Mouse (Mus musculus): ENCODE measurements at regions not wholly inside any gene's neighbourhood (a gene's known extent, or its start where the extent isn't known, plus 50 kb on each side); places are given as distances from the start of the nearest gene placed in this dataset.

DNA sequence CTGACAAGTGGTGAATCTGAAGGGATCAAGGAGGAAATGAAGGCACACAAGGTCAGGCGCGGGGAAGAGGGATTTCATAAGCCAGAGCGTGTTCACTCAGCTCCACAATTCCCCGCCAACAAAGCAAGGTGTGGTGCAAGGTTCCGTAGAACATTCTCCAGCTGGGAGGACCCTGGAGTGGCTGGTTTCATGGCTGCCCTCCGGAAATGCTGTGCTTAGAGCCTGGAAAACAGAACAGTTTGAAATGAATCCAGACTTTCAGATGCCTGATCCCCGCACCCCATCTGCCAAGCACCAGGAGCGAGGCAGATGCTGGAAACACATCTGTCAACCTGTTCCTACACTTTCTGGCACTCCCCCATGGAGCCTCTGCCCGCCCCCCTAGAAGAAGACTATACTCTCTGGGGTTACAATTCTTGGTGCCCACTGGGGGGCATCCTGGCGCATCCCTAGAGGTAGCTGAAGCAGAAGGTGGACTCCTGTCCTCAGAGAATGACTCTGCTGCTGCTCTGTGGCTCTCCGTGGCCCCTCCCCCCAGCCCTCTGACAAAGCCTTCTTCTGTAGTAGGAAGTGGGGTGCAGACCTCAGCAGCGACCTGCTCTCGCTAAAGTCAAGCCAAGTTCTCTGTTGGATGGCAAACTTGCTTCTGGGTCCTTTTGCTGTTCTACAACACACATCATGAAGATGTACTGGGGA lies 54.5 kb upstream of the Mafb start:
- H3K4me2 ChIP-seq (ENCODE audit: low read depth) = no peak overlapping the region
- WGBS = 32% methylated on average over 13 of the region's 13 CpGs

DNA sequence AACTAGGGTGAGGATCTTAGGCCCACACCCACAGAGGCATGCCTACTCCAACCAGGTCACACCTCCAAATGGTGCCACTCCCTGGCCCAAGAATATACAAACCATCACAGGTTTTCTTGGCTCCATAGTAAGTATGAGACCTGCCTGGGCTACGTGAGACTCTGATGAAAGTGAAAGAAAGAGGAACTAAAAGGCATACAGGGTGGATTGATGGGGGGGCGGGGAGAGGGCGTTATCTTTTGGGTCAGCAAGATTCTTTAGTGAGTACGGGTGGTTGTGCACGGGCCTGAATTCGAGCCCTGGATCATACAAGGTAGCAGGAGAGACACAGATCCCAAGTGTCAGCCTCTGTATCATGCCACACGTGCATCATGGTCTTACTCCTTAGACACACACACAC lies 57.6 kb upstream of the Mafb start:
- no peak for DNase-seq (ENCODE audit: low spot score)
- Histone ChIP-seq H3K27me3 (ENCODE audit: control insufficient read depth, insufficient read depth, low read length) (no peaks in the 10 kb centered on the region), H3K9ac (ENCODE audit: low read length) (no peak overlapping the region), H3K36me3 (ENCODE audit: control insufficient read depth, insufficient read depth, low read length) (no peaks in the 10 kb centered on the region), H3K9me3 (ENCODE audit: control insufficient read depth, low read length) (no peaks in the 10 kb centered on the region), H3K4me1 (ENCODE audit: control insufficient read depth, insufficient read depth, low read length) (no peaks in the 10 kb centered on the region), H3K4me3 (ENCODE audit: low read depth, low read length) (no peak overlapping the region), H3K27ac (ENCODE audit: low read depth, low read length) (no peak overlapping the region), H3K4me2 (ENCODE audit: low read depth) (no peak overlapping the region)
- no peak for ATAC-seq (ENCODE audit: insufficient read depth, low FRiP score, low TSS enrichment)
- WGBS = 85% methylated on average over 7 of the region's 7 CpGs

More for the DNA sequence above, 54.5 kb upstream of the Mafb start:
- DNase-seq (ENCODE audit: low spot score) = no peak
- no peak overlapping the region for H3K27ac ChIP-seq (ENCODE audit: low read depth, low read length)
- no peak overlapping the region for H3K9ac ChIP-seq (ENCODE audit: low read length)
- H3K4me3 ChIP-seq (ENCODE audit: low read depth, low read length) = no peak overlapping the region
- H3K4me1 ChIP-seq (ENCODE audit: control insufficient read depth, insufficient read depth, low read length) = no peaks in the 10 kb centered on the region
- no peaks in the 10 kb centered on the region for H3K36me3 ChIP-seq (ENCODE audit: control insufficient read depth, insufficient read depth, low read length)
- no peaks in the 10 kb centered on the region for H3K27me3 ChIP-seq (ENCODE audit: control insufficient read depth, insufficient read depth, low read length)
- H3K9me3 ChIP-seq (ENCODE audit: control insufficient read depth, low read length) = no peaks in the 10 kb centered on the region
- no peak for ATAC-seq (ENCODE audit: insufficient read depth, low FRiP score, low TSS enrichment)

DNA sequence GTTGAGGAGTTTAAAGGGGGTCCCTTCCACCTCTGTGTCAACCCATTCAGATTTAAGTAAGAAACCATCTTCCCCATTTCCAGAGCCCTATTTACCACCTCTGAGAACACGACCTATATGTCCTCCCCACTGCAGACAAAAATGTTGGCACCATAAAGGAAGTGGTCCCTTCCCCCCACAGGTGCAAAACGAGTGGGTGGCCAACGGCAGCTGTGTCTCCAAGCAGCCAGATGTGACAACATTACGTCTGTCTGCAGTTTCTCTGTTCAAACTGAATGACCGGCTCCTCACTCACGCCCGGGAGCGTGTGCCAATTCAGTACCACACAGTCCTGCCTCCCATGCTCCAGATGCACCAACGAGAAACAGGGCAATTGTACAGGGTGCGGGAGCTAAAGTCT lies 60.6 kb upstream of the Mafb start:
- H3K9ac ChIP-seq (ENCODE audit: low read length) = no peak overlapping the region
- DNase-seq (ENCODE audit: low spot score) (no peak), ATAC-seq (ENCODE audit: insufficient read depth, low FRiP score, low TSS enrichment) (no peak)
- no peaks in the 10 kb centered on the region for H3K9me3 ChIP-seq (ENCODE audit: control insufficient read depth, low read length)
- no peak overlapping the region for H3K4me2 ChIP-seq (ENCODE audit: low read depth)
- 59% methylated on average over 10 of the region's 10 CpGs for WGBS
- no peaks in the 10 kb centered on the region for H3K27me3 ChIP-seq (ENCODE audit: control insufficient read depth, insufficient read depth, low read length)
- no peak overlapping the region for H3K27ac ChIP-seq (ENCODE audit: low read depth, low read length)
- H3K36me3 ChIP-seq (ENCODE audit: control insufficient read depth, insufficient read depth, low read length) = no peaks in the 10 kb centered on the region
- no peaks in the 10 kb centered on the region for H3K4me1 ChIP-seq (ENCODE audit: control insufficient read depth, insufficient read depth, low read length)
- H3K4me3 ChIP-seq (ENCODE audit: low read depth, low read length) = no peak overlapping the region

DNA sequence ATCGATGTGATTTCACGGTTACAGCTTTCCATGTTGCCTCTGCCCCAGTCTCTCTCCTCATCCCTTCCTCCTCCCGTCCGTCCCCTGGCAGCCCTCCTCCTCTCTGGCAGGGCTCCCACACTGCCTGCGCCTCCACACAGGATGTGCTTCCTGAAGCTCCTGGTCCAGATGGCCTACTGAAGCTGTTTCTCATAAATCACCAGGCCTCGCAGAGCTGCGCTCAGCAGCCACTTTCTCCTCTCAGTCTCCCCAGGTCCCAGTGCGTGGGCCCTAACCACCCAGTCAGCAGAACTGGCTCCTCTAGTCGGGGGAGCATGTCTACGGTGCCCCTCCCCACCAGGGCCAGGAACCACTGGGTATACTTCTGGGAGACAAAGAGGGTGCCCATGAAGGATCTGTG lies 66.4 kb upstream of the Mafb start:
- Histone ChIP-seq H3K27ac (ENCODE audit: low read depth, low read length) (no peak overlapping the region), H3K4me1 (ENCODE audit: control insufficient read depth, insufficient read depth, low read length) (no peaks in the 10 kb centered on the region; the same call in 1 of the 2 replicates), H3K36me3 (ENCODE audit: control insufficient read depth, insufficient read depth, low read length) (no peaks in the 10 kb centered on the region), H3K4me2 (ENCODE audit: low read depth) (no peak overlapping the region), H3K9ac (ENCODE audit: low read length) (no peak overlapping the region), H3K9me3 (ENCODE audit: control insufficient read depth, low read length) (no peaks in the 10 kb centered on the region), H3K27me3 (ENCODE audit: control insufficient read depth, insufficient read depth, low read length) (no peaks in the 10 kb centered on the region), H3K4me3 (ENCODE audit: low read depth, low read length) (no peak overlapping the region)
- WGBS = 45% methylated on average over 10 of the region's 10 CpGs
- DNase-seq (ENCODE audit: low spot score) = no peak
- ATAC-seq (ENCODE audit: insufficient read depth, low FRiP score, low TSS enrichment) = no peak

DNA sequence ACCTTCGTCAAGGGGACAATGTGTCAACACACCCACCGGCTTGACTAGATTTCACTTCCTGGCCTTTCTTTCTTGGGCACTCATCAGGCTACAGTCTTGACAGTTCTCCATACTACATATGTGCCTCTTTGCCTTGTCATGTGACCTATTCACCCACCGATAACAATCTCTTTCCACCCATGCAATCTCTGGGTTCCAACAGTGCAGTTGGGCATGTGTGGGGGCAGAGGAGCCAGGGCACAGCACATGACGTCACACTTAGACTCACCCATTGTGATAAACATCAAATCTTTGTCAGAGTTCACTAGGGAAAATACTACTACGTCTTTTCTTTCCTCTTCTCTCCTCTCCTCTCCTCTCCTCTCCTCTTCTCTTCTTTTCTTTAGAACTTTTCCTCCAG lies 67.8 kb upstream of the Mafb start:
- H3K4me1 ChIP-seq (ENCODE audit: control insufficient read depth, insufficient read depth, low read length) = no peaks in the 10 kb centered on the region; the same call in 1 of the 2 replicates
- no peak overlapping the region for H3K27ac ChIP-seq (ENCODE audit: low read depth, low read length)
- H3K9ac ChIP-seq (ENCODE audit: low read length) = no peak overlapping the region
- DNase-seq (ENCODE audit: low spot score) (no peak), ATAC-seq (ENCODE audit: insufficient read depth, low FRiP score, low TSS enrichment) (no peak)
- no peaks in the 10 kb centered on the region for H3K27me3 ChIP-seq (ENCODE audit: control insufficient read depth, insufficient read depth, low read length)
- 88% methylated on average over 5 of the region's 5 CpGs for WGBS
- H3K9me3 ChIP-seq (ENCODE audit: control insufficient read depth, low read length) = no peaks in the 10 kb centered on the region
- no peaks in the 10 kb centered on the region for H3K36me3 ChIP-seq (ENCODE audit: control insufficient read depth, insufficient read depth, low read length)
- H3K4me2 ChIP-seq (ENCODE audit: low read depth) = no peak overlapping the region
- H3K4me3 ChIP-seq (ENCODE audit: low read depth, low read length) = no peak overlapping the region

DNA sequence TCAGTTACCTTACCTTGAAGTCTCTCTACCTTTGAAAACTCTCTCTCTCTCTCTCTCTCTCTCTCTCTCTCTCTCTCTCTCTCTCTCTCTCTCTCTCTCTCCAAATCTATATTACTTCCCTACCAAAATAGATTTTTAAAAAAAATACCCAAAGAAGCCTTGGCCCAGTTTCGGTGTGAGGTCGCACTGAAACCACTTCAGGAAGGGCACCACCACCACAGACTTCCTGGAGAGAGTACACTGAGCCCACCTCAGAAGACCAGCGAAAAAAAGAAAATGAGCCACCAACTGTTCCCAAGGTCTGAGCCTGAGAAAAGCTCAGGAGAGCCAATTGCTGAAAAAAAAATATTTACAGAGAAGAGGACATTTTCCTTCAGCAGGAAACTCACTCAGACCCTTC lies 68.8 kb upstream of the Mafb start:
- no peak for ATAC-seq (ENCODE audit: insufficient read depth, low FRiP score, low TSS enrichment)
- WGBS = 78% methylated on average over 3 of the region's 3 CpGs

DNA sequence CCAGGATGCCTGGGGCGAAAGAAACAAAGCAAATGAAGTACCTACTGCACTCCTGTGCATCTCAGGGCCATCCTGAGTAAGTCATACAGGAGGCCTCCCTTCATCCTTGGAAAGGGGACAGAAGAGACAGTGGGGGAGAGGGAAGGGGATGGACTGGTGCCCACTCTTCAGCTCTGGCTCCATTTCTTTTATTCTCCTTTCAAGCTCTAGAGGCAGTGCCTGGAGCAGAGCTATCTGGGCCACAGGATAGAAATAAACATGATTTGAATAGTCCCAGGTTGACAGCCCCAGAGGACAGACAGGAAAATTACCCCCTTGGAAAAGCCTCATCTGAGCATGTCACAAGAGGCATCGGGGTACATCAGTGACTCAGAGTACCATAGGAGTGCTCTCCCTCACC lies 72.2 kb upstream of the Mafb start:
- WGBS = 79% methylated on average over 2 of the region's 2 CpGs
- Histone ChIP-seq H3K36me3 (ENCODE audit: control insufficient read depth, insufficient read depth, low read length) (no peaks in the 10 kb centered on the region), H3K9ac (ENCODE audit: low read length) (no peak overlapping the region), H3K4me1 (ENCODE audit: control insufficient read depth, insufficient read depth, low read length) (no peaks in the 10 kb centered on the region), H3K27ac (ENCODE audit: low read depth, low read length) (no peak overlapping the region), H3K9me3 (ENCODE audit: control insufficient read depth, low read length) (no peaks in the 10 kb centered on the region), H3K4me2 (ENCODE audit: low read depth) (no peak overlapping the region), H3K4me3 (ENCODE audit: low read depth, low read length) (no peak overlapping the region), H3K27me3 (ENCODE audit: control insufficient read depth, insufficient read depth, low read length) (no peaks in the 10 kb centered on the region; the same call in 1 of the 2 replicates)
- ATAC-seq (ENCODE audit: insufficient read depth, low FRiP score, low TSS enrichment) (no peak), DNase-seq (ENCODE audit: low spot score) (no peak)

More for the DNA sequence above, 68.8 kb upstream of the Mafb start:
- no peak for DNase-seq (ENCODE audit: low spot score)
- no peak overlapping the region for H3K4me3 ChIP-seq (ENCODE audit: low read depth, low read length)
- H3K36me3 ChIP-seq (ENCODE audit: control insufficient read depth, insufficient read depth, low read length) = no peaks in the 10 kb centered on the region
- H3K9me3 ChIP-seq (ENCODE audit: control insufficient read depth, low read length) = no peaks in the 10 kb centered on the region
- no peak overlapping the region for H3K4me2 ChIP-seq (ENCODE audit: low read depth)
- H3K4me1 ChIP-seq (ENCODE audit: control insufficient read depth, insufficient read depth, low read length) = no peaks in the 10 kb centered on the region; the same call in 1 of the 2 replicates
- H3K27ac ChIP-seq (ENCODE audit: low read depth, low read length) = no peak overlapping the region
- no peak overlapping the region for H3K9ac ChIP-seq (ENCODE audit: low read length)
- no peaks in the 10 kb centered on the region; the same call in 1 of the 2 replicates for H3K27me3 ChIP-seq (ENCODE audit: control insufficient read depth, insufficient read depth, low read length)

DNA sequence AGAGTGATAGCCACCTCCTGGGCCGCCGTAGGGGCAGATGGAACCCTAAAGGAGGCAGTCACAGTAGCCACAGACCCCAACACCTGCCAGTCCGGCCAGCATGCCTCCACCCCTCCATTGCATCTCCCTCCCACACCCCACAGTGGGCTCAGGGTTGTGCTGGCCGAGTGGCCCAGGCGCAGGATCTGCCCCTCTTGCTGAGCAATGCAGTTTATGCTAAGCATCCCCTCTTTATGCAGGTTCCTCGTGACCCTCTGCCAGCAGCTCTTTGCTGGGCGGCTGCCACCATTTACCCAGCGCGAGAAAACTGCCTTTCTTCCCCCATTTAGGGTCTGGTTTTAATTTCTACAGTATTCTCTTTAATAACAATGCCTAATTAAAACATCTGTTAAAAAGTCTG lies 73.4 kb upstream of the Mafb start:
- 79% methylated on average over 9 of the region's 9 CpGs for WGBS
- no peak for DNase-seq (ENCODE audit: low spot score)

DNA sequence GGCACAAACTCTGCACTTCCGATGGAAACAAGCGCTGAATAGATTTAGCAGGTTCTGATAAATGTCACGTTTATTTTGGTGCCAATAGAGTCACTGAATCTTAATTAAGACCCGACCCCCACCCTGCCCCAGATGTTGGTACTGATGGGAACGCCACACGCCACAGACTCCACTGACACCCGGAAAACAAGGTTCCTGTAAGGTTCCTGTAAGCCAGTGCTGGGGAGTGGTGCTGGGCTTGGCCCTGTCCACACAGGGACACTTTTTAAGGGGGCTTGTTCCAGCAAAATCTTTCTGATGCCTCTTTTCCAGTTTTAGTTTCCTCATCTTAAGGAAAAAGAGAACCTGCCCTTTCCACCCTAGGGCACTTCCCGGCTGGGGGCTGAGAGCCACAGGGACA lies 84.2 kb upstream of the Mafb start:
- H3K27ac ChIP-seq (ENCODE audit: low read depth, low read length) = 0 out of 2 replicates have a peak overlapping the region, but pooled peaks have one; percentile 3
- ATAC-seq (ENCODE audit: insufficient read depth, low FRiP score, low TSS enrichment) = peak; percentile 53

More for the DNA sequence above, 73.4 kb upstream of the Mafb start:
- H3K27me3 ChIP-seq (ENCODE audit: control insufficient read depth, insufficient read depth, low read length) = no peaks in the 10 kb centered on the region; the same call in 1 of the 2 replicates
- no peak overlapping the region for H3K4me2 ChIP-seq (ENCODE audit: low read depth)
- H3K4me1 ChIP-seq (ENCODE audit: control insufficient read depth, insufficient read depth, low read length) = no peaks in the 10 kb centered on the region
- H3K36me3 ChIP-seq (ENCODE audit: control insufficient read depth, insufficient read depth, low read length) = no peaks in the 10 kb centered on the region
- H3K9ac ChIP-seq (ENCODE audit: low read length) = no peak overlapping the region
- H3K9me3 ChIP-seq (ENCODE audit: control insufficient read depth, low read length) = no peaks in the 10 kb centered on the region
- no peak for ATAC-seq (ENCODE audit: insufficient read depth, low FRiP score, low TSS enrichment)
- H3K4me3 ChIP-seq (ENCODE audit: low read depth, low read length) = no peak overlapping the region
- H3K27ac ChIP-seq (ENCODE audit: low read depth, low read length) = no peak overlapping the region

More for the DNA sequence above, 84.2 kb upstream of the Mafb start:
- H3K9me3 ChIP-seq (ENCODE audit: control insufficient read depth, low read length) = no peaks in the 10 kb centered on the region
- H3K4me1 ChIP-seq (ENCODE audit: control insufficient read depth, insufficient read depth, low read length) = peaks cover 16% of the 10 kb centered on the region
- 15% methylated on average over 8 of the region's 8 CpGs for WGBS
- H3K9ac ChIP-seq (ENCODE audit: low read length) = no peak overlapping the region
- no peaks in the 10 kb centered on the region for H3K36me3 ChIP-seq (ENCODE audit: control insufficient read depth, insufficient read depth, low read length)
- H3K27me3 ChIP-seq (ENCODE audit: control insufficient read depth, insufficient read depth, low read length) = no peaks in the 10 kb centered on the region
- peak overlapping the region; percentile 34; the same call in 1 of the 2 replicates for H3K4me3 ChIP-seq (ENCODE audit: low read depth, low read length)
- peak overlapping the region; percentile 62 for H3K4me2 ChIP-seq (ENCODE audit: low read depth)
- no peak for DNase-seq (ENCODE audit: low spot score)
